Mouse (Mus musculus): Measurements from ENCODE around the gene E430018J23Rik.

GRCm38 (mm10) chr7:127393944-127394333, 510 bp upstream of the E430018J23Rik start:
- TF ChIP-seq CTCF (IDR thresholded peaks at IDR 0.05; ENCODE audit: low read depth), result no peak
- TF ChIP-seq EP300 (optimal IDR thresholded peaks at IDR 0.05), result no peak
